Mouse (Mus musculus): Measurements from ENCODE around the gene Casq1. TPM values are rescaled to one million over a fixed set of nuclear protein-coding genes. Genes with fewer than 3 reads are reported as not detected.

The Casq1 gene
- total RNA-seq, 2 experiments from 2014 or later = 0.62 to 0.82 TPM

GRCm38 (mm10) chr1:172206141-172206917 lies 13.3 kb downstream of the Casq1 start, which contains the start of gene Pea15a:
Pea15a (minus strand) TSS chr1:172206804.
- intact Hi-C loops (cut with DNase I) = loop anchor here (5.0 kb wide), 1 partner anchor 101 kb away; no protein-coding TSS in a partner anchor
- peak; percentile 90 for DNase-seq

DNA sequence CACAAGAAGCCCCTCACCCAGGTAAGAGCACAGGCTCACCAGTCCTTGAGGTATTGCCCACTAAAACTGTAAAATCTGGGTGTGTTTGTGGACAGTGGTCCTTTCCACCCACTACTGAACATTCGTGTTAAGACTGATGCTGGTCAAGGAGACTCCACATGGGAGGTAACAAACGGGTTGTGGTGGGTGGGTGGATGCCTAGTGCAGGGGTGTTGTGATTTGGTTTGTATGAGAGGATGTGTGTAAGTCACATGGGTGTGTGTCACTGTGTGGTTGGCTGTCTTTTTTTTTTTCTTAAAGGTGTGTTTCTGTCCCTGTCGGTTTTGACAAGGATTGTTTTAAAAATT lies 14.0 kb downstream of the Casq1 start:
- DNase-seq = no peak

DNA sequence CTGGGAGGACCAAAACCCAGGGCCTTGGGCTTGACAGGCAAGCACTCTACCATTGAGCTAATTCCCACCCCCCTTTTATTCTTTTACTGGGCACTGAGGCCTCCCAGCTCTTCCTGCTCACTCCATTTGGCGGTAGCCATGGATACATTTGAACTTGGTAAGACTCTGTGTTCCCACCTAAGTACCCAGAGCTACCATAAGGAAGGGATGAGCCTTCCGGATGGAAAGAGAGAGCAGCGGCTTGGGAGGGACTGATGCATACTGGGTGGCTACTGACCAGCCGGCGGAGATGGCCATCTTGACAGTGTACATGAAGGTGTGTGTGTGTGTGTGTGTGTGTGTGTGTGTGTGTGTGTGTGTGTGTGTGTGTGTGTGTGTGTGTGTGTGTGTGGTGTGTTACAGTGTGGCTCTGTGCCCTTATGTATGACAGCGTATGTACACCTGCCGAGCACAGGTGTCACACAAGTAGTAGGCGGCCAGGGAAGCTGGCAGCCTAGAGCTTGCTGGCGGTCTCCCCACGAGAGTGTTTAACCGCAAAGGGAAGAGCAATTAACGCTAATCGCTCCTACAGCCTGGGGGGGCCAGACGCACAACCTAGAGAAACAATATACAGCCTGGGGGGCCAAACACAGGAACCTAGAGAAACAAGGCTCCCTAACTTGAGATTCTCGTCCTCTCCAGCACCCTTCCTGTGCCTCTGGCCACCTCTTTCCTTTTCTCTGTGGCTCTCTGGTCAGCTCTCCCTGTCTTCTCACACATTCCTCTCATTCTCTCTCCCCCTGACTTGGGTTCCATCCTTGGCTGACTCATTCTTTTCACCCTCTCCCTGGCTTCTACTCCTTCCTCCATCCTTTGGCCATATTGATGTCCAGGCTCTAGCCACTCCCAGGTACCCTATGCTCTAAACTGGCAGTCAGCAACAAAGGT lies 14.6 kb downstream of the Casq1 start:
- intact Hi-C loops (cut with DNase I) = loop anchor here (5.0 kb wide), 1 partner anchor 102 kb away; no protein-coding TSS in a partner anchor

More for the DNA sequence above, 14.0 kb downstream of the Casq1 start:
- intact Hi-C loops (cut with DNase I) = loop anchor here (5.0 kb wide), 1 partner anchor 102 kb away; no protein-coding TSS in a partner anchor

DNA sequence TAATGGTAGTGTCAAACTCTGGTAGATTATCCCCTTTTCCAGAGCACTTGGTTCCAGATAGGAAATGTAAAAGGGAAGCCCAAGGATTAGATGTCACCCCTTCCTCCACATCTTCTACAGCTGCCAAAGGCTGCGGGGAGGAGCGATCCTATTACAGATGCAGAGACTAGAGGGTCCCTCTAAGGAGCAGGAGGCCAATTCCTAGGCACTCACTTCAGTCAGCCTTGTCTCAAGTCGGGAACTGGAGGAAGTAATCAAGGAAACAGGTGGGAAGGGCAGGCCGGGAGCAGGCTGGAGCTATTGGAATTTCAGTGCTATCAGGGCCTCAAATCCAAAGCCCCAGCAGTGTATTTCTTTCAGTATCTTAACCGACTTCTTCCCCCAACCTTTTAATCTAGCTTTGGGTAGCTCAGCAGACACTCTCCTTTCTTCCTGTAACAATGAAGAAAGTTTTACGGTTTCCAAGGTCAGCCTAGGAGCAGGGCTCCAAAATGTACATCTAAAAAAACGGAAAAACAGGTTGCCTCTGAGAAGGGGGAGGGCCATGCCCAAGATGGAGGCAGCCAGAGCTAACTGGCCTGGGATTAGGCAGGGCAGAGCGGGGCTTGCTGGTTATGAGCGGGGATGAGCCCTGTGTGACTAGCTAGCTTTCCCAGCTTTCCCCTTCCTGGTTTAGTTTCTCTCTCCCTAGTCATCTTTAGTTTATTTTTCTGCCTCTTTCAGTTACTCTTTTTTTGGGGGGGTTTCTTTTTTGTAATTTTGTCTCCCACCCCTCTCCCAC lies 15.4 kb downstream of the Casq1 start:
- DNase-seq = no peak
- intact Hi-C loops (cut with DNase I) = no loop called here

More for the DNA sequence above, 14.6 kb downstream of the Casq1 start:
- no peak for DNase-seq

GRCm38 (mm10) chr1:172203566-172203965 lies 16.1 kb downstream of the Casq1 start:
- no peak for DNase-seq
- intact Hi-C loops (cut with DNase I) = no loop called here

- peak; percentile 55 for DNase-seq
- intact Hi-C loops (cut with DNase I) = no loop called here
Observed at GRCm38 (mm10) chr1:172202894-172203522, 16.7 kb downstream of the Casq1 start.

GRCm38 (mm10) chr1:172201967-172202880 lies 17.4 kb downstream of the Casq1 start:
- intact Hi-C loops (cut with DNase I) = no loop called here
- peak; percentile 74 for DNase-seq

DNA sequence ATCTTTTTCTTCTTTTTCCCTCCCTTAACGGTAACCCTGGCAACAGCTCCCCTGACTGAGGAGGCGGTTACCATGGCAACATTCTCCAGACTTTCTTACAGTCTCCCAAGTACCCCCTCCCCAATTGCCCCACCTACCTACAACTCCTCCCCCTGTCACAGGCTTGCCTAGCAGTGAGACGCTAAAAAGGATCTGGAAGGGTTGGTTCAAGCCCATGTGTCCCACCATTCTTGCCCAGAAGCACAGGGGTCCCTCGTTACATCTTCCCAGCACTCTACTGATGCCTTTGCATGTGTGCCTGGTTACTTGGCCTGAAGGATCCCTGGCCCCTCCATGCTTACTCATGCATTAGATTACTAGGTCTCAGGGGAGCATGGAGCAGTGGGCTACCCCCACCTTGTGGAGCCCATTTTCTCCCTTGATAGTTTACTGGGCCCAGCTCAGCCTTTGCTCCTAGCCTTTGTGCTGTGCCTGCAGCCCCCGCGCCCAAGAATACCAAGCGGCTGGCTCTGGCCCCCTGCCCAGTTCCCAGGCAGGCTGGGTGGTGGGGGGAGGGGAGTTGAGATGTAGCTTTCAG lies 18.7 kb downstream of the Casq1 start:
- intact Hi-C loops (cut with DNase I) = no loop called here
- peak; percentile 93 for DNase-seq

GRCm38 (mm10) chr1:172200161-172200560 lies 19.5 kb downstream of the Casq1 start:
- DNase-seq = no peak
- intact Hi-C loops (cut with DNase I) = no loop called here

- no peak for DNase-seq
- intact Hi-C loops (cut with DNase I) = no loop called here
Observed at GRCm38 (mm10) chr1:172198996-172199395, 20.7 kb downstream of the Casq1 start.

DNA sequence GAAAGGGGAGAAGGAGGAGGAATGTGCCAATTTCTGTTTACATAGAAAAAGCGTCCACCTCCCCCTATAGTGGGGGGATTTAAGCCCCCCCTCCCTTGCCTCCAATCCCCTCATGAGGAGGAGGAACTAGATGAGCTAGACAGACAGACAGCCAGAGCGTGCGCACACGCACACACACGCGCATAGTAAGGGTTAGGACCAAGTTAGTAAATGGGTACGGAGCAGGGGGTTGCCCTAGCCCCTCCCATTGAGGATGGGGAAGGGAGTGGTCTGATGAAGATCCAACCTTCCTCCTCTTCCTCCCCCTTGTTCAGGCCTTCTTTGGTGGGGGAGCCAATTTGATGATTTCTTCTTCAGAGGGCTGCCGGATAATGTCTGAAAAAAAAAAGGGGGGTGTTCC lies 21.4 kb downstream of the Casq1 start:
- intact Hi-C loops (cut with DNase I) = no loop called here
- DNase-seq = no peak

DNA sequence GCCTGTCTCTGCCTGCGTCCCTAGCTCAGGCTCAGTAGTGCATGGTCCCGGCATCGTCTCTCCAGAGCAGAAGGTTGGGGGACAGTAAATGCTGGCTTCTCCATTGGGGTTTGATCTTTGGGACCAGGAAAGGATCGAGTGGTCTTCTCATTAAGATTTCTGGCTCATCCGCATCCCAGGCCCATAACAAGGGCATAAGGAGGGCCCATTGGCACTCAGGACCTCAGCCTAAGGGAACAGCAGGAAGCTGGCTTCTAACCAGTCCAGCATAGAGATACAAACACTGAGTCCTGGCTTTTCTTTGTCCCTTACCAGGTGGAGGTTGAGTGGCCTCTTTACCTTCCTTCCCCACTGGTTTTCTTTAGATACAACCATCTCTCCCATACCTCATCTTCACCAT lies 21.8 kb downstream of the Casq1 start:
- DNase-seq = no peak
- intact Hi-C loops (cut with DNase I) = no loop called here

DNA sequence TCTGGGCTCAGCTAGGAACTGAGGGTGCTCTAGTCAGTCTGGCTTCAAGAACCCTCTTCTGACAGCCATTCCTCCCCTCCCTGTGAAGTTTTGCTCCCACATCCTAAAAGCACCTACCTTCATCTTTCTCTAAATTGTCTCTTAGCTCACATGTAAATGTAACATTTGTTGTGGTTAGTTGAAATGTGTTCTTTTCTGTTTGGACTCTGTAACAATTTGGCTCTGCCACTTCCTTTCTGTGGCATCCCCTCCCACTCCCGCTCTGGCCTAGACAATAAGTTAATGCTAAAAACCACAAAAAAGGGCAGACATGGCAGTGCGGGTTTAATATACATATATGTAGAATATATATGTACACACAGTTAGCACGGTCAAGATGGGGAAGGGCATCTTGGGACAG lies 22.5 kb downstream of the Casq1 start:
- DNase-seq = no peak
- intact Hi-C loops (cut with DNase I) = no loop called here

DNA sequence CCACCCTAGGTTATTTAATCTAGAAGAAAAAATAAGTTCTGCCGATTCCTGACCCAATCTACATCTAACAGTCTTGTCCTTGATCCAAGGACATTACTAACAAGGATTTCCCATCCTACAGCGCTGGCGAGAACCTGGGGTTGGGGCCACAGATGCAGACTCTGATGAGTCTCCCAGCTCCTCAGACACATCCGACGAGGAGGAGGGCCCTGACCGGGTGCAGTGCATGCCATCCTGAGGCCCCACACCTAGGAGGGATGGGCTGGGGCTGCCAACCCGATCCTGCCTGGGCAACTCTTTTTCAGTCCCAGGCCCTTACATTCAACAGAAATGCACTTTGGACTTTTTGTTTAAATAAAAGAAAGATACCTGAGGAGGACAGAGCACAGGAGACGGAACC lies 25.2 kb downstream of the Casq1 start:
- no peak for DNase-seq
- intact Hi-C loops (cut with DNase I) = no loop called here

DNA sequence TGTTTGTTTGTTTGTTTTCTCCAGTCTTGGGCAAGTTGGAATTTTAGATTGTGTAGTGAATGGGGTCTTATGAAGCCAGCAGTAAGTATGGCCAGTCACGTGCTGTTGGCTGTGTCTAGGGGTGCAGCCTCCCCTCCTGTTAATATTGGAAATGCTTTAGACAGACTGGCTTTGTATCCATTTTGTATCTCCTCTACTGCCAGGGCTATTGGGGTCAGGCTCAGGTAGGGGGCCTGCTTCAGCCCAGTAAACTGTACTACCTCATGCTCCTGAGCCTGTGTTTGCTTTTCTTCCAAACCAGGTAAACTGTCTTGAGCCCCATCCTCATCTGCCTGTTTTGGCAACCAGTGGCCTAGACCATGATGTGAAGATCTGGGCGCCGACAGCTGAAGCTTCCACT lies 27.5 kb downstream of the Casq1 start:
- no peak for DNase-seq
- intact Hi-C loops (cut with DNase I) = no loop called here

DNA sequence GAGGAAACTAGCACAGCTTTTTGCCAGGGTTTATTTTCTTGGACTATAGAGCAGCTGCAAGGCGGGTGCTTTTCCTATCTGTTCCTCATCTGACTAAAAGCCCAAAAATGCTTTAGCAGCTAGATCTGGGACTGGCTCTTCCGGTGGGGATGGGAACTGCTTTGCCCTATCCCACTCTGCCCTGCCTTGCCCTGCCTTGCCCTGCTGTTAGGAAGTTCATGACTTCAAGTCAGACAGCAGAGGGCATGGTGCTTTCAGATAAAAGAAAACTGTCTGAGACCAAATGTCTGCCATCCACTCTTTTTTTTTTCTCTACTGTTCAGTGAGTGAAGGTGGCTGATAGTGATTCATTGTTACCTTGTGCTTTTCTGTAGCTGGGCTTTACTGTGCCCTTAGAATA lies 28.1 kb downstream of the Casq1 start:
- intact Hi-C loops (cut with DNase I) = no loop called here
- DNase-seq = no peak

DNA sequence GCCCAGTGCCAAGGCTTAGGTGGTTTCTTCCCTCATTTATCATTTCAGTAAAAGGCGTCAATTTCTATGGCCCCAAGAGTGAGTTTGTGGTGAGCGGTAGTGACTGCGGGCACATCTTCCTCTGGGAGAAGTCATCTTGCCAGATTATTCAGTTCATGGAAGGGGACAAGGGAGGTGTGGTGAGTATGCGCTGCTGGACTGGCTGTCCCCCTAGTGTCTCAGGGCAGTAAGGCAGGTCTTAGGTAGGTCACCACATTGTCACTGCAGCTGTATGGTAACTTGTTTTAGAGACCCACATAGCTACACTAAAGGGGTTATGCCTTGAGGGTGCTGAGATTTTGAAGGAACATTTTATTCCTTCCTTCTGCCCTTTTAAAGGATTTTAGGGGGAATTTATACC lies 30.8 kb downstream of the Casq1 start:
- intact Hi-C loops (cut with DNase I) = no loop called here
- no peak for DNase-seq

DNA sequence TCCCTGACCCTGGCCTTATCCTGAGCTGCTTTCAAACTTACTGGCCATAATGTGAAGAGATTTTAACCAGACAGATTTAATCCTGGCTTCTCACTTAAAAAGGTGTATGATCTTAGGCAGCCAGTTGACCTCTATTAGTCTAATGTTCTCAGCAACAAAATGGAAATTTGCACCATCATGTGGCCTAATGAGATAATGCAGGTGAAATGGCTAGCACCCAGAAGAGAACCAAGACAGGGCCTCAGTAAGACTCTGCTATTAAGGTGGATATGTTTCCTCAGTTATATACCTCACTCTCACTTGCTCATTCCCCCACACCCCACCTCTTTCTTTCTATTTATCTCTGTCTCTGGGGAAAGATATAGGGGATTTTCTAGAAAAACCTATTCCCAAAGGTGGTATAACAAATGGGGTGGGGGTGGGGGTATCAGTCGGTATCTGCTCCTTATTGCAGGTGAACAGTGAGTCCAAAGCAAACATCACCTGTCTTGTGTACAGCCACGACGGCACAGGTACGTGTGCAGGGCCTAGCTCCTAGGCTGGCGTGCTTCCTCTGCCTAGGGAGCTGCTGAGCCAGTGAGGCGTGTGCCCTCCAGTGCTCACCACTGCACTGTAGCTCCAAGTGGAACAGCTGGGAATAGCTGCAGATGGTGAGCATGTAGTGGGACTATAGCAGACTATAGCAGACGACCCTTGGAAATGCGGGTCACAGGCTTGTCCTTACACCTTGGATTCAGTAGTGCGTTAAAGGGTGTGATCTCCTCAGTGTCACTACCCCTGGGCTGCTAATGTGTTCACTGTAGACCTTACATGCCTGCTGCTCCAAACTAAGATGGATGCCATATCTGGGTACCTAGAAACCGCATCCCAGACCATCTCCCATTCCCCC lies 33.0 kb downstream of the Casq1 start:
- intact Hi-C loops (cut with DNase I) = no loop called here
- DNase-seq = no peak

Measured in left cerebral cortex, postnatal 4 days (tissue).